Mouse (Mus musculus) heart, adult 2 months (tissue): Measurements from ENCODE around the gene Prkab2. TPM values are rescaled to one million over a fixed set of nuclear protein-coding genes. Genes with fewer than 3 reads are reported as not detected.

Source experiments
- DNase-seq, 2 experiments: peaks; one replicate each; pipeline ENCODE4 v3.0.0; 2021
- H3K27ac ChIP-seq: fragments of 200-600 bp; 2 replicates; pipeline ENCODE4 v1.8.1; 2022
- H3K27me3 ChIP-seq: fragments of 200-500 bp; 2 replicates; pipeline ENCODE4 v1.6.1; 2012; ENCODE audit warnings: mild to moderate bottlenecking, low read length, inconsistent platforms, mixed read lengths; ENCODE audit not compliant: control insufficient read depth, insufficient read depth
- H3K36me3 ChIP-seq: fragments of 200-500 bp; 2 replicates; pipeline ENCODE4 v1.6.1; 2012; ENCODE audit warnings: low read length, inconsistent platforms; ENCODE audit not compliant: control insufficient read depth, insufficient read depth
- H3K4me1 ChIP-seq: fragments of 200-500 bp; 2 replicates; pipeline ENCODE4 v1.6.1; 2011; ENCODE audit warnings: low read length; ENCODE audit not compliant: control insufficient read depth, insufficient read depth
- H3K4me3 ChIP-seq: fragments of 200-600 bp; 2 replicates; pipeline ENCODE4 v1.8.1; 2022
- H3K79me2 ChIP-seq: fragments of 200-500 bp; replicated peaks from 2 replicates; pipeline ENCODE4 v1.6.1; 2012; ENCODE audit warnings: mild to moderate bottlenecking, inconsistent platforms, low read length, moderate library complexity, mixed read lengths; ENCODE audit not compliant: control insufficient read depth, insufficient read depth
- H3K9ac ChIP-seq: fragments of 200-500 bp; 2 replicates; pipeline ENCODE4 v1.6.1; 2012; ENCODE audit warnings: low read depth, mild to moderate bottlenecking, control low read depth, inconsistent platforms, low read length, mixed read lengths
- CTCF ChIP-seq: fragments of 200-600 bp; IDR thresholded peaks from 2 replicates; pipeline ENCODE4 v1.8.1; 2022; ENCODE audit warnings: antibody characterized with exemption, mild to moderate bottlenecking, moderate library complexity
- EP300 ChIP-seq: fragments of 200-500 bp; IDR thresholded peaks from 2 replicates; pipeline ENCODE4 v1.6.1; 2011; ENCODE audit warnings: low read depth, low read length, control low read depth; ENCODE audit not compliant: insufficient read depth
- POLR2A ChIP-seq: fragments of 200-500 bp; IDR thresholded peaks from 2 replicates; pipeline ENCODE4 v1.6.1; 2011; ENCODE audit warnings: mild to moderate bottlenecking, low read depth, low read length, control low read depth; ENCODE audit not compliant: insufficient read depth
- WGBS: fragments of 180-500 bp; shearing (Covaris S2); methylation state at CpG from one replicate; pipeline ENCODE4 v1.1.7; 2018; 5-methylcytosine and 5-hydroxymethylcytosine counted together
- intact Hi-C: fragments of 180-260 bp; cut with DNase I; formaldehyde crosslinking; loops from one replicate; pipeline ENCODE4 v1.15.1; 2025
- polyA plus RNA-seq: library from polyadenylated mRNA; depleted of rRNA; stranded (reverse); fragments of >200 nt; gene quantifications from 2 replicates; pipeline ENCODE4 v1.2.3, GENCODE M21; 2012
- total RNA-seq, 2 experiments: library from RNA; stranded (reverse); gene quantifications; 2 replicates each; pipeline ENCODE4 v1.2.3; 2021

Prkab2 gene
- total and polyA plus RNA-seq, 3 experiments = 20.2 to 21.6 (median 20.6) TPM

DNA sequence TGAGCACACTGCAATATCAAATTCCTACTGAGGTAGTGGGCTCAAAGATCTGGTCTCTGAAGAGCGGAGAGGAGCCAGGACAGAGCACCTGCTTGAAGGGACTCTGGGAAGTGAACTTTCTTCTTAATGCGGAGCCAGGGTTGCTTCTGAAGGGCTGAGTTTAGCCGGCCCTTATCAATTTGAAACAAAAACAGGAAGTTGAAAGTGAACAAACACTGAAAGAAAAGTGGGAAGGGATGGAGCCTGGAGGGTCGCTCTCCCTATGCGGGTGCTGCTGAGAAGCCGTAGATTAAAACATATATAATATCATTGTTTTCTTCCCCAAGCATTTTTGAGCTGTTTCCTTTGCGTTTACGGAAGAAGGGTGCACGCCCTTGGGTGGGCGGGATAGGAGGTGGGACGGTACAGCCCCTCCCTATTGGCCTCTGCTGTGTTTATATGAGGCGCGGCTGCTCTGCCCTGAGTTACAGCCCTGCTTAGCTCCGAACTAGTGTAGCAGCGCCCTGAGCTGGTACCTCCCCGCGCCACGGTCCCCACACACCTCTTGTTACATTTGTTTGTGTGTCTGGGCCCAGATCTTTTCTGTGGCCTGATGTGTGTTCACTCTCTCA, 29.5 kb upstream of the Prkab2 start, which contains the start of gene Fmo5:
Gene Fmo5, plus strand, starts transcription at position 414 of the 611 bp plus-strand sequence.
- peak within 1 kb of the TSS; percentile 94 for H3K27ac ChIP-seq
- no peaks in the 10 kb centered on the region for H3K36me3 ChIP-seq
- H3K9ac ChIP-seq = peak within 1 kb of the TSS; percentile 54
- peak; percentile 63 for TF ChIP-seq EP300
- TF ChIP-seq POLR2A = peak; percentile 94
- no peak for TF ChIP-seq CTCF
- 1% methylated on average over 18 of the region's 18 CpGs for WGBS
- intact Hi-C loops = loop anchor here (1.0 to 2.0 kb wide), 2 partner anchors 18 to 30 kb away; partner anchors contain the start of genes Chd1l and Prkab2
- no peaks in the 10 kb centered on the region for H3K79me2 ChIP-seq
- H3K27me3 ChIP-seq = no peaks in the 10 kb centered on the region
- H3K4me1 ChIP-seq = peaks cover 5% of the 10 kb centered on the region
- peak within 1 kb of the TSS; percentile 77 for H3K4me3 ChIP-seq
- peak; percentile 87 to 88 for DNase-seq

- Histone ChIP-seq H3K4me3 (no peak overlapping the region), H3K9ac (no peak overlapping the region), H3K27me3 (no peaks in the 10 kb centered on the region), H3K27ac (no peak overlapping the region), H3K4me1 (peaks cover 7% of the 10 kb centered on the region), H3K36me3 (peaks cover 2% of the 10 kb centered on the region; the same call in 1 of the 2 replicates), H3K79me2 (no peaks in the 10 kb centered on the region)
- TF ChIP-seq CTCF = no peak
- WGBS = 92% methylated on average over 4 of the region's 4 CpGs
- intact Hi-C loops = loop anchor here (2.0 kb wide), 1 partner anchor 19 kb away; the partner anchor contains the start of gene Chd1l
- DNase-seq = no peak
These were observed 28.1 kb upstream of the Prkab2 start for GRCm38 (mm10) chr3:97629941-97630340.

- Histone ChIP-seq H3K27me3 (no peaks in the 10 kb centered on the region), H3K4me1 (peaks cover 7% of the 10 kb centered on the region), H3K27ac (no peak overlapping the region), H3K79me2 (no peaks in the 10 kb centered on the region), H3K4me3 (no peak overlapping the region), H3K36me3 (peaks cover 5% of the 10 kb centered on the region), H3K9ac (no peak overlapping the region)
- DNase-seq = no peak
- TF ChIP-seq EP300 (no peak), CTCF (no peak), POLR2A (no peak)
- WGBS = 95% methylated on average over 4 of the region's 4 CpGs
- intact Hi-C loops = no loop called here
These were observed 27.2 kb upstream of the Prkab2 start for GRCm38 (mm10) chr3:97630746-97631145.

DNA sequence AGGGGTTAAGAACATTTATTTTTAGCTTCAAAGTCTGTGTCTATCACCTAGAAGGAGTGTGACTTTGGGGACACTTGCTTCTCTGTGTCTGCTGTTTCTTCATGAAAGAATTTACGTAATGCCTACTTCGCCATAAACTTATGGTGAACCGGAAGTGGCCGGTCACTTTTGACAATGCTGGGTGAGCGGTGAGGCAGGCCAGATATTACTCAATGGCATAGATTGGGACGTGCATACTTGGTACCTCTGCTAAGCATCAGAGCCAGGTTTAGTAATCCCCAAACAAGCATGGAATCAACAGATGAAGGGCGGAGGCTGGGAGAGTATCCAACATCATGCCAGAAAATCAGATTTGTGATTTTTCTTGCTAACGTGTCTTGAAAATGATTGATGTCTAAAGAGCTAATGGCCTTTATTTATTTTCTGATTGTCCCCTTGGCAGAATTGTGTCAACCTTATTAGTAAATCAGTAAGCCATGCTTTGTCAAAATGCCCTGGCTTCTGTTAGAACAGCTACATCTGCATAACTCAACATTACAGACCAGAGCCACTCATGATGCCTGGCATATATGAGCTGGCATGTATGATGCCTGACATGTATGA, 26.6 kb upstream of the Prkab2 start:
- no peak for TF ChIP-seq EP300
- TF ChIP-seq POLR2A = no peak
- TF ChIP-seq CTCF = no peak
- Histone ChIP-seq H3K9ac (no peak overlapping the region), H3K27ac (no peak overlapping the region), H3K4me1 (peaks cover 7% of the 10 kb centered on the region), H3K79me2 (no peaks in the 10 kb centered on the region), H3K27me3 (no peaks in the 10 kb centered on the region), H3K4me3 (no peak overlapping the region), H3K36me3 (peaks cover 5% of the 10 kb centered on the region)
- DNase-seq = no peak
- intact Hi-C loops = no loop called here
- 77% methylated on average over 8 of the region's 8 CpGs for WGBS

DNA sequence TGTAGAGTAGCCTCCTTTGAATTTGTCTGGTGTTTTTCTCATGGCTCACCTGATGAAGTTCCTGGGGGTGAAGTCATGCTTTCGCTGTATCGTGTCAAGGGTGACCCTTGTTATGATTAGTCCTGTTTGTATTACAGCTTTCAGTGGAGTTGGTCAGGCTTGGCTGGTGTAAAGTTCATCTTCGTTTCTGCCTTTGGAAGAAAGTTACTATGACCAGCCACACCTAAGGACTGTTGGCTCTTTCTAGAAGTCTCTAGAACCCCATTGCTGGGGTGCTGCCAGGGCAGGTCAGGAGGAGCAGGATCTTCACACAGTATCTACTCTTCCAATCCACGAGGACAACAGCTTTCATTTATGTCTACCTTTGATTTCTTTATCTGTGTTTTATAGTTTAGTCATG, 24.5 kb upstream of the Prkab2 start:
- Histone ChIP-seq H3K79me2 (no peaks in the 10 kb centered on the region), H3K4me1 (peaks cover 4% of the 10 kb centered on the region), H3K4me3 (no peak overlapping the region), H3K27ac (no peak overlapping the region), H3K27me3 (no peaks in the 10 kb centered on the region), H3K9ac (no peak overlapping the region), H3K36me3 (peaks cover 5% of the 10 kb centered on the region)
- TF ChIP-seq POLR2A = no peak
- no peak for TF ChIP-seq EP300
- no peak for TF ChIP-seq CTCF
- 79% methylated on average over 4 of the region's 4 CpGs for WGBS
- intact Hi-C loops = no loop called here
- no peak for DNase-seq

GRCm38 (mm10) chr3:97634288-97634761, 23.7 kb upstream of the Prkab2 start:
- no peak overlapping the region for H3K27ac ChIP-seq
- DNase-seq = peak; percentile 68 to 73
- H3K36me3 ChIP-seq = peaks cover 5% of the 10 kb centered on the region
- H3K4me1 ChIP-seq = peaks cover 2% of the 10 kb centered on the region; the same call in 1 of the 2 replicates
- H3K27me3 ChIP-seq = no peaks in the 10 kb centered on the region
- H3K4me3 ChIP-seq = no peak overlapping the region
- H3K79me2 ChIP-seq = no peaks in the 10 kb centered on the region
- peak; percentile 28 for TF ChIP-seq CTCF
- TF ChIP-seq POLR2A = no peak
- intact Hi-C loops = no loop called here
- no peak overlapping the region for H3K9ac ChIP-seq
- WGBS = 41% methylated on average over 3 of the region's 3 CpGs
